Mouse (Mus musculus) kidney, embryonic 16.5 days (tissue): ENCODE data around the gene Anpep. TPM values are rescaled to one million over a fixed set of nuclear protein-coding genes. Genes with fewer than 3 reads are reported as not detected.
A peak's percentile ranks its signal among the peaks of the same experiment; 100 is the strongest.

ENCODE experiments used
- ATAC-seq: fragments of 200-750 bp; cut with Nextera tagmentation; 2 replicates; pipeline ENCODE4 v1.8.0; 2017; ENCODE audit warnings: moderate TSS enrichment; ENCODE audit not compliant: low FRiP score, low TSS enrichment
- H3K27ac ChIP-seq: fragments of 300-500 bp; sonication (generic); 2 replicates; pipeline ENCODE4 v1.5.1; 2014; ENCODE audit warnings: low read length
- H3K27me3 ChIP-seq: fragments of 300-500 bp; sonication (generic); 2 replicates; pipeline ENCODE4 v1.6.1; 2014; ENCODE audit warnings: low read length, control low read depth, mixed read lengths; ENCODE audit not compliant: insufficient read depth
- H3K36me3 ChIP-seq: fragments of 300-500 bp; sonication (generic); 2 replicates; pipeline ENCODE4 v1.6.1; 2014; ENCODE audit warnings: low read length, control low read depth, mixed read lengths; ENCODE audit not compliant: insufficient read depth
- H3K4me1 ChIP-seq: fragments of 300-500 bp; sonication (generic); 2 replicates; pipeline ENCODE4 v1.6.1; 2014; ENCODE audit warnings: low read length, control low read depth, mixed read lengths; ENCODE audit not compliant: insufficient read depth
- H3K4me2 ChIP-seq: fragments of 300-500 bp; sonication (generic); replicated peaks from 2 replicates; pipeline ENCODE4 v1.6.1; 2014; ENCODE audit warnings: low read depth, low read length
- H3K4me3 ChIP-seq: fragments of 300-500 bp; sonication (generic); 2 replicates; pipeline ENCODE4 v1.5.1; 2014; ENCODE audit warnings: mild to moderate bottlenecking, low read length
- H3K9ac ChIP-seq: fragments of 300-500 bp; sonication (generic); replicated peaks from 2 replicates; pipeline ENCODE4 v1.6.1; 2014; ENCODE audit warnings: low read length
- H3K9me3 ChIP-seq: fragments of 300-500 bp; sonication (generic); 2 replicates; pipeline ENCODE4 v1.6.1; 2016; ENCODE audit warnings: low read length, control low read depth
- WGBS: fragments of 180-500 bp; shearing (Covaris S2); extraction: QIAGEN DNeasy Blood & Tissue Kit; methylation state at CpG from one replicate; pipeline ENCODE4 v1.1.7; 2014; 5-methylcytosine and 5-hydroxymethylcytosine counted together
- polyA plus RNA-seq: library from polyadenylated mRNA; unstranded; fragments of >200 nt; fragmentation: Nextera tagmentation; extraction: Ambion mirVana; gene quantifications from 2 replicates; pipeline ENCODE4 v1.2.1, GENCODE M21; 2015

Anpep gene
- polyA plus RNA-seq, 1 experiment from 2014 or later: 164 TPM

- peaks cover 9% of the 10 kb centered on the region for H3K4me1 ChIP-seq
Observed at GRCm38 (mm10) chr7:79782516-79782855, 78.4 kb downstream of the Anpep start.

GRCm38 (mm10) chr7:79781826-79782515 is 78.9 kb downstream of the Anpep start:
- 77% methylated on average over 11 of the region's 11 CpGs for WGBS
- no peak for ATAC-seq
- Histone ChIP-seq H3K9ac (no peak overlapping the region), H3K36me3 (no peaks in the 10 kb centered on the region), H3K4me3 (no peak overlapping the region), H3K27me3 (no peaks in the 10 kb centered on the region), H3K27ac (no peak overlapping the region), H3K4me1 (peaks cover 9% of the 10 kb centered on the region), H3K9me3 (no peaks in the 10 kb centered on the region), H3K4me2 (no peak overlapping the region)

More at GRCm38 (mm10) chr7:79782516-79782855, 78.4 kb downstream of the Anpep start:
- Histone ChIP-seq H3K27me3 (no peaks in the 10 kb centered on the region), H3K4me3 (no peak overlapping the region), H3K36me3 (no peaks in the 10 kb centered on the region), H3K9ac (no peak overlapping the region), H3K9me3 (no peaks in the 10 kb centered on the region), H3K27ac (no peak overlapping the region), H3K4me2 (no peak overlapping the region)
- WGBS: 74% methylated on average over 2 of the region's 2 CpGs
- ATAC-seq: no peak

GRCm38 (mm10) chr7:79780647-79781626 is 79.9 kb downstream of the Anpep start:
- WGBS: 30% methylated on average over 16 of the region's 16 CpGs
- Histone ChIP-seq H3K9ac (peak overlapping the region; percentile 66), H3K27ac (0 out of 2 replicates have a peak overlapping the region, but pooled peaks have one; percentile 4), H3K27me3 (no peaks in the 10 kb centered on the region), H3K4me2 (peak overlapping the region; percentile 53), H3K36me3 (no peaks in the 10 kb centered on the region), H3K4me3 (peak overlapping the region; percentile 29), H3K4me1 (peaks cover 9% of the 10 kb centered on the region), H3K9me3 (no peaks in the 10 kb centered on the region)
- peak; percentile 73 for ATAC-seq

Other genes with a start within 250 kb of the Anpep start
- 54.3 and 68.2 TPM in 2 replicates for gene Rhcg, start 243.4 kb downstream of the Anpep start, polyA plus RNA-seq
- gene Ticrr, start 200.9 kb downstream of the Anpep start, polyA plus RNA-seq: 8.8 and 9.7 TPM in 2 replicates
- gene Kif7, start 145.3 kb downstream of the Anpep start, polyA plus RNA-seq: 4.4 TPM in 2 replicates
- gene Plin1, start 128.2 kb downstream of the Anpep start, polyA plus RNA-seq: 0.34 TPM in 1 of 2 replicates, not detected in the other
- gene Pex11a, start 117.9 kb downstream of the Anpep start, polyA plus RNA-seq: 10.5 and 14.3 TPM in 2 replicates
- gene Wdr93, start 117.9 kb downstream of the Anpep start, polyA plus RNA-seq: 0.46 and 0.51 TPM in 2 replicates
- not detected in 2 replicates for gene Mesp1, start 67.3 kb downstream of the Anpep start, polyA plus RNA-seq
- gene Mesp2, start 50.3 kb downstream of the Anpep start, polyA plus RNA-seq: 0.78 and 0.82 TPM in 2 replicates
- gene Ap3s2, start 59.6 kb upstream of the Anpep start, polyA plus RNA-seq: 32.1 and 36.5 TPM in 2 replicates
- gene Arpin, start 74.3 kb upstream of the Anpep start, polyA plus RNA-seq: 33.8 and 35.7 TPM in 2 replicates
- 22.6 and 24.7 TPM in 2 replicates for gene Zfp710, start 163.8 kb upstream of the Anpep start, polyA plus RNA-seq